Mouse (Mus musculus): ENCODE measurements around the gene Slc11a1.

Gene Slc11a1

DNA sequence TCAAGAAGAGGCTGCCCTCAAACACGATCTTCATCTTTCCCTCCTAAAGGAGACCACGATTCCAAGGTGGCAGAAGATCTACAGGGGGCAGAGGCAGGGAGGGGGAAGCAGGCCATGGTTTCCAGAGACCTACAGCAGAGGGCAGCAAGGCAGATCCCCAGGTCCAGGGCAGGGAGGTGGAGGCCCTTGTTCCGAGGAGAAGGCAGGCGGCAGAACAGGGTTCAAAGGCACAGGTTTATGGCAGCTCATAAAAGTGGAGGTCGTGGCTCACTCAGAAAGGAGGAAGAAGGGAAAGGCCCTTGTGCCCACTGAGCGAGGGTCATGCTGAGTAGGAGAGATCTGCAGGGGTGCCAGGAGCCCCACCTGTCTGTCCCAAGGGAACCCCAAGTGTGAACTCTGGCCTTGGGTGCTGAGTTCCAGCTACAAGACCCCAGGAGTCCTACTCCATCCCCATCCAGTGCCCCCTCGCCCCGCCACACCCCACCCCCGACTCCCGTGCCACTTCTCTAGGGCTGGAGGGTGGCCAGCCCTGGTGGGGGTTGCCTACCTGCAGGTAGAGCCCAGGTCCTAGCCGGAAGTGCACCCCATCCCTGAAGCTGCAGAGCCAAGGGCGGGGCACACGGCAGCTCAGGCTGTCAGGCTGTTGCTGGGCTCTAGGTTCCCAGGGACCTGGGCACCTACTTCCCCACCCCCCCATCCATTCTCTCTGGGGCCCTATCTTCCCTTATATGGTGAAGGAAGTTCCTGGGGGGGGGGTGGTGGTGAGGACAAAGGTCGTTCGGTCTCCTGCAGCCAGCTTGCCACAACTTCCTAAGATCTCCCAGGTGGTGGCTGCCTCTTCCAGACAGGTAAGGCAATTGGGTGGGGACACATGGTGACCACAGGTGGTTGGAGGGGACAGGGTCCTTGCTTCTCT is 33.9 kb downstream of the Slc11a1 start, which contains the start of gene Vil1:
Vil1 (plus strand) TSS at position 788 of the 916 bp plus-strand sequence.
- DNase-seq (ENCODE audit: low read depth, low spot score) = no peak

DNA sequence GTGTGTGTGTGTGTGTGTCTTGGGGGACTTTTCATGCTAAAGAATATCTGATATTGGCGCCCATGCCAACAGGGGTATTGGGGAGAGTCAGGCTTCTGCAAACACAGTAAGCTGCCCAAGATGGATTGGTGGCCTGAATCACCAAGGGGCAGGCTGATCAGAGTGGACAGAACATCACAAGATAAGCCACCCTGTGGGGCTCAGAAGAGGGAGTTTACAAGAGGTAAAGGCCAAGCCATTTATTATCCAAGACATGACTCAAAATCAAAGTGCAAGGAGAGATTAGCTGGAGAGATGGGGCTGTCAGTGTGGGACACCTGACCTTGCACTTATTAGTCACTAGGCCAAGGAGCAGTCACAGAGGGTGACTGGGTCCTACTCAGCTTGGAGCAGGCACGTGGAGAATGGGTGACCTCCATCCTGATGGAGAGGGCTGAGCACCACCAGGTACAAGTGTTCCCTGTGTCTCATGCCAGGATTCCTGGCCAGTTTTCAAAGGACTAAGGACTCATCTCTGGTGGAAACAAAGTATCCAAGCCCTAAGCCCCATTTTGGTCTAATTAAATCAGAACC is 36.8 kb downstream of the Slc11a1 start:
- DNase-seq (ENCODE audit: low read depth, low spot score) = no peak

GRCm38 (mm10) chr1:74412711-74413110 is 37.7 kb downstream of the Slc11a1 start:
- no peak for DNase-seq (ENCODE audit: low read depth, low spot score)

- DNase-seq (ENCODE audit: low read depth, low spot score) = peak; percentile 62
Observed at GRCm38 (mm10) chr1:74415143-74415542, 40.1 kb downstream of the Slc11a1 start.

GRCm38 (mm10) chr1:74418747-74419439 is 43.9 kb downstream of the Slc11a1 start:
- DNase-seq (ENCODE audit: low read depth, low spot score) = peak; percentile 78

DNA sequence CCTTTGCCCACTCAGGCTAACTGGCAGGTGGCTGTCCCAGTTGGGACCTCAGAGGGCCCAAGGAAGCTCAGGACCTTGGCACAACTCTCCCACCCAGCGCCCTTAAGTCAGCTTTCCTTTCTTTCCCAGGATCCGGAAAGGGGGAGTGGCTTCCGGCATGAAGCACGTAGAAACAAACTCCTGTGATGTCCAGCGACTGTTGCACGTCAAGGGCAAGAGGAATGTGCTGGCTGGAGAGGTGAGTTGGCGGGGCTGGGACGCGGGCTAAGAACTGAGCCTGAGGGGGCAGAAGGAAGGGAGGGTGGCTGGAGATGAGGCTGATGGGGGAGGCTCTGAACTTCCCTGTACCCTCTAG is 44.4 kb downstream of the Slc11a1 start:
- DNase-seq (ENCODE audit: low read depth, low spot score) = peak; percentile 39

GRCm38 (mm10) chr1:74423147-74423546 is 48.2 kb downstream of the Slc11a1 start:
- peak; percentile 34 for DNase-seq (ENCODE audit: low read depth, low spot score)

DNA sequence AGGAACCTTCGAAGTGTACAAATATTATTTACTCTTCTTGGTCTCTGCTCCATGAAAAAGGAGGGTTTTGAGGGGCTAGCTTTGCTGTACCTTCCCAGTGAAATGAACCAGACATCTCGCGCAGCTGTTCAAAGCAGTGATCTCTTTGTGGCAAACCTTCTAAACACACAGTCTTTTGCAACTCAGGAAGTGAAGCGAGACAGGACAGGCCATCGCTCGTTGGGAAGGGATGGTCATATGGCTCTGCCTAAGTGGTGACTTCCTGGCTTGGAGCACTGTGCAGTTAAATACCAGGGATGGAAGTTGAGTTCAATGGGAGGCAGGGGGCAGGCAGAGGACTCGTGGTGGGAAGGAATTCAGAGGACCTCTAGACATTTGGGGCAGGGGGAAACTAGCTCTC is 50.9 kb downstream of the Slc11a1 start:
- no peak for DNase-seq (ENCODE audit: low read depth, low spot score)

- DNase-seq (ENCODE audit: low read depth, low spot score) = no peak
Observed at GRCm38 (mm10) chr1:74433220-74433619, 58.2 kb downstream of the Slc11a1 start.

- DNase-seq (ENCODE audit: low read depth, low spot score) = no peak
Observed at GRCm38 (mm10) chr1:74434596-74434995, 59.6 kb downstream of the Slc11a1 start.

GRCm38 (mm10) chr1:74435563-74435962 is 60.6 kb downstream of the Slc11a1 start:
- DNase-seq (ENCODE audit: low read depth, low spot score) = peak; percentile 10

All from ZHBTc4 (cell line).